Mouse (Mus musculus) liver, adult (tissue): ENCODE measurements at regions not wholly inside any gene's neighbourhood (a gene's known extent, or its start where the extent isn't known, plus 50 kb on each side); places are given as distances from the start of the nearest gene placed in this dataset.

ENCODE experiments used
- GATA4 ChIP-seq: IDR thresholded peaks from 2 replicates; pipeline ENCODE4 v1.6.1; 2014; ENCODE audit warnings: mild to moderate bottlenecking, low read length; ENCODE audit not compliant: insufficient replicate concordance

- no peak for TF ChIP-seq GATA4
Observed at GRCm38 (mm10) chr15:13540026-13540425, 366.6 kb upstream of the Cdh6 start.

GRCm38 (mm10) chr15:13534017-13534416 lies 360.5 kb upstream of the Cdh6 start:
- no peak for TF ChIP-seq GATA4

- TF ChIP-seq GATA4 = no peak
Observed at GRCm38 (mm10) chr15:13529960-13530359, 356.5 kb upstream of the Cdh6 start.

GRCm38 (mm10) chr15:13529050-13529449 lies 355.6 kb upstream of the Cdh6 start:
- TF ChIP-seq GATA4 = no peak
